Mouse (Mus musculus): ENCODE measurements around the gene C2cd5. TPM values are rescaled to one million over a fixed set of nuclear protein-coding genes. Genes with fewer than 3 reads are reported as not detected.

Gene C2cd5
- total and polyA plus RNA-seq, 3 experiments: 19.1 to 22.3 (median 19.7) TPM

DNA sequence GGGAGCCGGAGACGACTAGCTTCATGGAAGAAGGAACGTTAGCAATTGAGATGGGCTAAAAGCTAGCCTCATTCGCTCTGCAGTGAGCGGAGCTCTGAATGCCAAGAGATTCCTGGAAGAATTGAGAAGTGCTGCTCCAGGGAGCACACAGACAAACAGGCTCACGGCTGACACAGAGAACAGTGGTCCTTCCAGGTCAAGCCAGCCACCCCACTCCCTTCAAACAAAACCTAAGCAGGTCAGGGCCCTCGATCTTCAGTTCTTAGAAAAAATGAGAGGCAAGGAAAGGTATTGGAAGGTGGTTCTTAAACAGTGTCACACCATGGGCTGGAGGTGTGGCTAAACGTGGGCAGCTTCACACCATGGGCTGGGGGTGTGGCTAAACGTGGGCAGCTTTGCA is 95.1 kb downstream of the C2cd5 start:
- Histone ChIP-seq H3K27ac (ENCODE audit: insufficient read depth, low read depth) (no peak overlapping the region), H3K4me3 (replicated peaks in 1 of 3; ENCODE audit: low read depth in 2 of 3, low read length in 2 of 3, poor library complexity in 1 of 3) (no peak overlapping the region), H3K4me1 (ENCODE audit: control insufficient read depth in 1 of 2, insufficient read depth in 2 of 2) (no peaks in the 10 kb centered on the region), H3K4me2 (ENCODE audit: insufficient read depth, low read depth, poor library complexity, severe bottlenecking) (no peak overlapping the region), H3K9ac (ENCODE audit: insufficient read depth, low read depth) (no peak overlapping the region), H3K27me3 (replicated peaks) (no peaks in the 10 kb centered on the region), H3K9me3 (replicated peaks; ENCODE audit: low read length) (peaks cover 12% of the 10 kb centered on the region), H3K79me2 (replicated peaks; ENCODE audit: control insufficient read depth, extremely low read depth, insufficient read depth, poor library complexity, severe bottlenecking) (no peaks in the 10 kb centered on the region), H3K36me3 (replicated peaks in 1 of 2; ENCODE audit: control insufficient read depth in 1 of 2, insufficient read depth in 1 of 2, low read length in 1 of 2) (peaks cover 0 to 10% of the 10 kb centered on the region in 2 experiments)
- TF ChIP-seq JUN (IDR thresholded peaks at IDR 0.05; ENCODE audit: insufficient read depth, low read depth, low read length): no peak
- TF ChIP-seq ZNF384 (IDR thresholded peaks at IDR 0.05; ENCODE audit: low read depth, low read length): no peak
- TF ChIP-seq MAX (IDR thresholded peaks at IDR 0.05; ENCODE audit: low read length): no peak
- TF ChIP-seq SIN3A (IDR thresholded peaks at IDR 0.05; ENCODE audit: low read length): no peak
- no peak for TF ChIP-seq KAT2A (IDR thresholded peaks at IDR 0.05; ENCODE audit: insufficient replicate concordance, low read length)
- no peak for TF ChIP-seq ZMIZ1 (IDR thresholded peaks at IDR 0.05; ENCODE audit: low read depth, low read length)
- no peak for TF ChIP-seq NRF1 (IDR thresholded peaks at IDR 0.05; ENCODE audit: low read depth, low read length)
- TF ChIP-seq MEF2A (IDR thresholded peaks at IDR 0.05; ENCODE audit: borderline replicate concordance, low read depth, low read length): no peak
- no peak for TF ChIP-seq EP300 (IDR thresholded peaks at IDR 0.05; ENCODE audit: low read length)
- no peak for TF ChIP-seq BHLHE40 (IDR thresholded peaks at IDR 0.05; ENCODE audit: low read depth, low read length)
- no peak for TF ChIP-seq USF2 (conservative IDR thresholded peaks at IDR 0.05; ENCODE audit: low read depth, low read length)
- no peak for TF ChIP-seq ELF1 (IDR thresholded peaks at IDR 0.05; ENCODE audit: low read depth, low read length)
- TF ChIP-seq MYC (IDR thresholded peaks at IDR 0.05; ENCODE audit: low read depth, low read length): no peak
- no peak for TF ChIP-seq POLR2AphosphoS2 (IDR thresholded peaks at IDR 0.05; ENCODE audit: low read depth, low read length)
- TF ChIP-seq JUND (conservative IDR thresholded peaks at IDR 0.05; ENCODE audit: low read depth, low read length): no peak
- no peak for DNase-seq (ENCODE audit: extremely low read depth)
- dilution Hi-C loops (cut with MboI; ENCODE audit: extremely low pct_ligation_motif_present, extremely low pct_unique_long_range_greater_than_20kb, low sequenced_read_pairs): no loop called here
- in situ Hi-C loops (cut with MboI; ENCODE audit: low pct_ligation_motif_present, low pct_unique_long_range_greater_than_20kb, low sequenced_read_pairs): no loop called here

DNA sequence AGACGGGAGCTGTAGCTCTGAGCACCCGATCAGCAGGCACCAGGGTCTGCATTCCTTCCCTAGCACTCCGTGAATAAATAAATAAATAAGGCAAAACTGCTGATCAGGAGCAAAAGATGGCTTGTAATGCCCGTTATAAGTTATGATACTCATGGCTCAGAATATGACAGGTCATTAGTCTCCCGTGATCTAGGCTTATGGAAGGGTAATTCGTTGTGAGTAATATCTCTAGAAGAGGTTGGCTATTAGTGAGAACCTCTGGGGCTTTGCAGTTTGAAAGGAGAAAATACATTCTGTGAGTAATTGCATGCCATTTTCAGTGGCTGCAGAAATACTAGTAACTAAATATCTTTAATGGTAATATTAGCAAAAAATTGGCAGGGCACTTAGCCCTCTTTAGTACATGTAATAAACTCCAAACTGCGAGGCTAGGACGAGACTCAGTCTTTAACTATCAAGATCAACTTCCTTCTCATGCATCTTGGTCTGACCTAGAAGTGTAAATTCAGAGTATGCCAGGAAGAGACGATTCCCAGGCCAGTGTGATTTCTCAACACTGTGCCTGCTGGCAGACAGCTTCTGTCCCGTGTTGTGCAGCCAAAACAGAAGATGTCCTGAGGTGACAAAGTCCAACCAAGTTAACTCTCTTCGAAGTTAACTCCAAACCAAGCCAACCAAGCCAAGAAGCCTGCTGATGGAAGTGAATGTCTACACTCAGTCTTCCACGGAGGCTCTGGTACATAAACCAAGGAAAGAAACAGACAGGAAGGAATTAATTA is 101.5 kb downstream of the C2cd5 start:
- no peak overlapping the region for H3K9ac ChIP-seq (ENCODE audit: insufficient read depth, low read depth)
- dilution Hi-C loops (cut with MboI; ENCODE audit: extremely low pct_ligation_motif_present, extremely low pct_unique_long_range_greater_than_20kb, low sequenced_read_pairs): no loop called here
- in situ Hi-C loops (cut with MboI; ENCODE audit: low pct_ligation_motif_present, low pct_unique_long_range_greater_than_20kb, low sequenced_read_pairs): no loop called here
- H3K27ac ChIP-seq (ENCODE audit: insufficient read depth, low read depth): no peak overlapping the region
- H3K4me1 ChIP-seq (ENCODE audit: control insufficient read depth in 1 of 2, insufficient read depth in 2 of 2): peaks cover 3 to 10% of the 10 kb centered on the region in 2 experiments; a peak in 3 of 4 replicates
- no peaks in the 10 kb centered on the region for H3K9me3 ChIP-seq (replicated peaks; ENCODE audit: low read length)
- TF ChIP-seq RAD21 (IDR thresholded peaks at IDR 0.05; ENCODE audit: low read depth, low read length): no peak
- no peak overlapping the region for H3K4me3 ChIP-seq (replicated peaks in 1 of 3; ENCODE audit: low read depth in 2 of 3, low read length in 2 of 3, poor library complexity in 1 of 3)
- H3K4me2 ChIP-seq (ENCODE audit: insufficient read depth, low read depth, poor library complexity, severe bottlenecking): no peak overlapping the region
- H3K27me3 ChIP-seq (replicated peaks): no peaks in the 10 kb centered on the region
- no peaks in the 10 kb centered on the region for H3K79me2 ChIP-seq (replicated peaks; ENCODE audit: control insufficient read depth, extremely low read depth, insufficient read depth, poor library complexity, severe bottlenecking)
- no peaks in the 10 kb centered on the region for H3K36me3 ChIP-seq (replicated peaks in 1 of 2; ENCODE audit: control insufficient read depth in 1 of 2, insufficient read depth in 1 of 2, low read length in 1 of 2)
- DNase-seq (ENCODE audit: extremely low read depth): no peak

Measured in CH12.LX (cell line).